Mouse (Mus musculus) forebrain, embryonic 12.5 days (tissue): ENCODE data around the gene Zbtb22. TPM values are rescaled to one million over a fixed set of nuclear protein-coding genes. Genes with fewer than 3 reads are reported as not detected.
"Not testable (repeated sequence)": the region's sequence is repeated elsewhere in the genome, so short reads cannot be mapped to it uniquely, and the experiment has no call there.

Experiments used
- ATAC-seq: fragments of 200-750 bp; cut with Nextera tagmentation; 2 replicates; pipeline ENCODE4 v1.8.0; 2017; ENCODE audit warnings: moderate TSS enrichment; ENCODE audit not compliant: low FRiP score
- H3K27ac ChIP-seq: fragments of 300-500 bp; sonication (generic); 2 replicates; pipeline ENCODE4 v1.5.1; 2016; ENCODE audit warnings: mild to moderate bottlenecking
- H3K27me3 ChIP-seq: fragments of 300-500 bp; sonication (generic); 2 replicates; pipeline ENCODE4 v1.6.1; 2016; ENCODE audit warnings: mild to moderate bottlenecking
- H3K36me3 ChIP-seq: fragments of 300-500 bp; sonication (generic); replicated peaks from 2 replicates; pipeline ENCODE4 v1.6.1; 2016; ENCODE audit warnings: mild to moderate bottlenecking
- H3K4me1 ChIP-seq: fragments of 300-500 bp; sonication (generic); 2 replicates; pipeline ENCODE4 v1.6.1; 2016
- H3K4me2 ChIP-seq: fragments of 300-500 bp; sonication (generic); 2 replicates; pipeline ENCODE4 v1.6.1; 2016; ENCODE audit warnings: mild to moderate bottlenecking, moderate library complexity
- H3K4me3 ChIP-seq: fragments of 300-500 bp; sonication (generic); replicated peaks from 2 replicates; pipeline ENCODE4 v1.5.1; 2016; ENCODE audit warnings: mild to moderate bottlenecking
- H3K9ac ChIP-seq: fragments of 300-500 bp; sonication (generic); 2 replicates; pipeline ENCODE4 v1.6.1; 2016; ENCODE audit warnings: mild to moderate bottlenecking
- H3K9me3 ChIP-seq: fragments of 300-500 bp; sonication (generic); 2 replicates; pipeline ENCODE4 v1.6.1; 2016
- WGBS: fragments of 180-500 bp; shearing (Covaris S2); methylation state at CpG from one replicate; pipeline ENCODE4 v1.1.7; 2016; 5-methylcytosine and 5-hydroxymethylcytosine counted together
- polyA plus RNA-seq: library from polyadenylated mRNA; unstranded; fragments of >200 nt; fragmentation: Nextera tagmentation; extraction: Ambion mirVana; gene quantifications from 2 replicates; pipeline ENCODE4 v1.2.1, GENCODE M21; 2016

Gene Zbtb22
- polyA plus RNA-seq, 1 experiment from 2014 or later: 23.5 TPM

DNA sequence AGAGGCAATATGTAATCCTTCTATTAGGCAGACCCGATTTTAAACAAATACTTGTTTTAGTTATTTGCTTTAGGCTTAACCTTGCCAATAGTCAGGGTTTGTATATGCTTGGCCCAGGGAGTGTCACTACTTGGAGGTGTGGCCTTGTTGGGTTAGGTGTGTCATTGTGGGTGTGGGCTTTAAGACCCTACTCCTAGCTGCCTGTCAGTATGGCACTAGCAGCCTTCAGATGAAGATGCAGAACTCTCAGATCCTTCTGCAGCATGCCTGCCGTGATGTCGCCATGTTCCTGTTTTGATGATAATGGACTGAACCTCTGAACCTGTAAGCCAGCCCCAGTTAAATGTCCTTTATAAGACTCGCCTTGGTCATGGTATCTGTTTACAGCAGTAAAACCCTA lies 22.7 kb upstream of the Zbtb22 start:
- not testable (repeated sequence) for H3K9me3 ChIP-seq, H3K36me3 ChIP-seq, H3K27ac ChIP-seq, H3K9ac ChIP-seq, H3K4me3 ChIP-seq, H3K4me2 ChIP-seq, H3K27me3 ChIP-seq, ATAC-seq
- 82% methylated on average over 4 of the region's 4 CpGs for WGBS
- H3K4me1 ChIP-seq: peaks cover 13% of the 10 kb centered on the region

DNA sequence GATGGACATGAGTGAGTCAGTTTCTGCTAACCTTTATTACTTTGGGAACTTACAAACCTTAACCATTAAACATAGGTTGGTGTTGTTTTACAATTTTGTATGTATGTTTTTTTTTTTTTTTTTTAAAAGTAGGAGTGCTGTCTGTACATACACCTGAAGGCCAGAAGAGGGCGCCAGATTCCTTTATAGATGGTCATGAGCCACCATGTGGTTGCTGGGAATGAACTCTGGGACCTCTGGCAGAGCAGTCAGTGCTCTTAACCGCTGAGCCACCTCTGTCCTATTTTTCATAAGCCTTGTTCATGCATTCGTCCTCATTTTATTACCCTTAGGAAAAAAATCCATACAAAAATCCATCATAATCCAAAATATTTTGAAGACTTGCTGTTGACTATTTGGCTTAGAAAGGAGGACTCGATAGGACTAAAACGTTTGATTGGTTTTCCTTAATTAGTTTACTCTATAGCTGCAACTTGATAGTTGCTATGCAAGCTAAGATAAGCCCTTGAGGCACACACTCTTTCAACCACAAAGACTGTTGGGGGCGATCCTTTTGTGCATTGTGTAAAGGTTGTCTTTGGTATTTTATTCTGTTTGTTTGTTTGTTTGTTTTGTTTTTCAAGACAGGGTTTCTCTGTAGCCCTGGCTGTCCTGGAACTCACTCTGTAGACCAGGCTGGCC lies 18.4 kb upstream of the Zbtb22 start:
- Histone ChIP-seq H3K27me3 (no peaks in the 10 kb centered on the region; the same call in 1 of the 2 replicates), H3K36me3 (no peaks in the 10 kb centered on the region), H3K4me2 (no peak overlapping the region), H3K9ac (no peak overlapping the region), H3K27ac (no peak overlapping the region), H3K4me3 (no peak overlapping the region), H3K9me3 (no peaks in the 10 kb centered on the region), H3K4me1 (no peaks in the 10 kb centered on the region)
- no peak for ATAC-seq
- 39% methylated on average over 6 of the region's 6 CpGs for WGBS

DNA sequence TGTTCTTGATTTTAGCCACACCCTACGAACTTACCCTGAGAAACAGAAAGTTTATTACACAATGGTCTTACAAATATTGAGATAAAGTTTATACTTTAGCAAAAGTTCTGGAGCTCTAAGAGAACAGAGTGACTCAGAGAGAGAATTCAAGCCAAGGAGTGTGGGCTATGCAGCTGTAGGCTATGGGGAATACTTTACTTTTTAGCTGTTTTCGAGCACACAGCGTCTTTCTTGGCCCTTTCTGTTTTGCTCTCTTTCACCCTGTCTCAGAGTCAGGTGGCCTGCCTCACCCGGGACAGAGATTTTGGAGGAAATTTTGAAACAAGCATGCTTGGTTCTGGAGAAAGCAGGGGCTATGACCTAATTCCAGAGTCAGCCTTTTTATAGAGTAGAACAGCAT lies 17.5 kb upstream of the Zbtb22 start:
- not testable (repeated sequence) for H3K9me3 ChIP-seq, H3K9ac ChIP-seq, H3K4me2 ChIP-seq, H3K27me3 ChIP-seq, H3K36me3 ChIP-seq, ATAC-seq, H3K4me1 ChIP-seq, H3K4me3 ChIP-seq, H3K27ac ChIP-seq
- 80% methylated on average over 4 of the region's 4 CpGs for WGBS

DNA sequence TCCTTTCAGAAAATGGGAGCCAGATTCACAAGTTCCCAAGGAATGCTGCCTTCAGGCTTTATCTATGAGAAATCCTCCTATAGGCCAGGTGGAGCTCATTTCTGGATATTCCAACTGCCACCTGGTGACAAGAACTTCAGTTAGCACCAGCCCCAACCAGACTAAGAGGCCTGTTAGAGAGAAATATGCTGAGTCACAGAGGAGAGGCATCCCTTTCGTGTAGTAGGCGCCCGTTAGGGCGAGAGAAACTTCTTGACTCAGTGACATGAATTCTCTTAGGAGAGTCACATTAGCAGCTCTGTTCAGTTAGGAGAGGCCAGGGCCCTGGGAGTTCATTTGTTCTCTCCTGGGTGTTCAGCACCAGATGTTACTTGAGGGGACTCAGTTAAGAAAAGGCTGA lies 16.1 kb upstream of the Zbtb22 start:
- H3K4me3 ChIP-seq: no peak overlapping the region
- H3K4me2 ChIP-seq: no peak overlapping the region
- H3K4me1 ChIP-seq: no peaks in the 10 kb centered on the region
- no peaks in the 10 kb centered on the region for H3K36me3 ChIP-seq
- no peaks in the 10 kb centered on the region for H3K9me3 ChIP-seq
- ATAC-seq: no peak
- WGBS: 86% methylated on average over 4 of the region's 4 CpGs
- H3K27ac ChIP-seq: no peak overlapping the region
- H3K27me3 ChIP-seq: no peaks in the 10 kb centered on the region; the same call in 1 of the 2 replicates
- H3K9ac ChIP-seq: no peak overlapping the region

DNA sequence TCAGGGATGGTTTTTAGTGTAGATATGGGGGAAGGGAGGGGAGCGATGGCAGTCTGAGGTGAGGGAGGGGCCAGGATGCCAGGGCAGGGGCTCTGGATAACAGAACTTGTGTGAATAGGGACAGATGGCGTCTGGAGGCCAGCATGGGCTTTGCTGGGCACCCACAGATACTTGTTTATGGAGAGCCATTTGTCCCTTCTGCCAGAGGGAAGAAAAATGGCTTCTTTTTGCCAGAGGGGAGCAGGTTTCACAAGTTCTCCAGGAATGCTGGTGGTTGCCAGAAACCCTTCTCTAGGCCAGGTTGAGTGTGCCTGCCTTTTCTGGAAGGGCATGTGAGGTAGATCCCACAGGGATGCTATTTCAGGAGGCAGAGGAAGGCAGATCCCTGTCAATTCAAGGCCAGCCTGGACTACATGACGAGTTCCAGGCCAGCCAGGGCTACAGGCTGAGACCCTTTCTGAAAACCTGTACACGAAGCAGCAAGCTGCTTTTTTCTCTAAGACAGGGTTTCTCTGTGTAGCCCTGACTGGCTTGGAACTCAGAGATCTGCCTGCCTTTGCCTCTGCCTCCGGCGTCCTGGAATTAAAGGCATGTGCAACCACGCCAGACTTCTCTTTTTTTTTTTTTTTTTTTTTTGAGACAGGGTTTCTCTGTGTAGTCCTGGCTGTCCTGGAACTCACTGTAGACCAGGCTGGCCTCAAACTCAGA lies 15.3 kb upstream of the Zbtb22 start:
- no peak for ATAC-seq
- Histone ChIP-seq H3K4me1 (no peaks in the 10 kb centered on the region), H3K27ac (no peak overlapping the region), H3K4me3 (no peak overlapping the region), H3K27me3 (no peaks in the 10 kb centered on the region), H3K36me3 (no peaks in the 10 kb centered on the region), H3K4me2 (no peak overlapping the region), H3K9me3 (no peaks in the 10 kb centered on the region), H3K9ac (0 out of 2 replicates have a peak overlapping the region, but pooled peaks have one; percentile 1)
- WGBS: 74% methylated on average over 7 of the region's 7 CpGs

DNA sequence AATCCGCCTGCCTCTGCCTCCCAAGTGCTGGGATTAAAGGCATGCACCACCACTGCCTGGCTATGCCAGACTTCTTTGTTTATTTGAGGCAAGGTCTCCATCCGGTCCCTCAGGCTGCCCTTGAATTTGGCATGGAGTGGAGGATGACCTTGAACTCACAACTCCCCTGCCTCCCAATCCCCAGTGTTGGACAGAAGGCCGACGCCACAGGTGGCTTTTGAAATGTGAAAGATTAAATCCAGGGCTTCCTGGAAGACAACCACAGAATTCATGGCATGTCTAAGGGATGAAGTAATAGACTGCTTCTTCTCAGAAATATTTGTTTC lies 14.8 kb upstream of the Zbtb22 start:
- no peak overlapping the region for H3K4me3 ChIP-seq
- H3K27me3 ChIP-seq: no peaks in the 10 kb centered on the region
- H3K9me3 ChIP-seq: no peaks in the 10 kb centered on the region
- no peak for ATAC-seq
- no peaks in the 10 kb centered on the region for H3K4me1 ChIP-seq
- no peak overlapping the region for H3K27ac ChIP-seq
- 89% methylated on average over 4 of the region's 4 CpGs for WGBS
- no peaks in the 10 kb centered on the region for H3K36me3 ChIP-seq
- H3K9ac ChIP-seq: no peak overlapping the region
- H3K4me2 ChIP-seq: no peak overlapping the region

DNA sequence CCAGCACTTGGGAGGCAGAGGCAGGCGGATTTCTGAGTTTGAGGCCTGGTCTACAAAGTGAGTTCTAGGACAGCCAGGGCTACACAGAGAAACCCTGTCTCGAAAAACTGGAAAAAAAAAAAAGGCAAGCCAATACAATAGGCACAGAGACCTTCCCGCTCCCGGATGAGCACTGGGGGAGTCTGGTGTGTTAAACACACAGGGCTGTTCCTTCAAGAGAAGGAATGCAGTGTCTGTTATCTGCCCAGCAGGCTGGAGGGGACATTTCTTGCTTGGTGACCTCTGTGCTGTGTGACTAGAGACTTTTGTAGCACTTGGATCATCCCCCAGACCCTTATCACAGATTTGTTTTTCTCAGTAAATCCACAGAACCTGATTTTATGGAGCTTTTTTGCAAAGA lies 14.1 kb upstream of the Zbtb22 start:
- Histone ChIP-seq H3K4me1 (no peaks in the 10 kb centered on the region), H3K9ac (no peak overlapping the region), H3K27ac (no peak overlapping the region), H3K27me3 (no peaks in the 10 kb centered on the region), H3K4me3 (no peak overlapping the region), H3K9me3 (no peaks in the 10 kb centered on the region), H3K4me2 (no peak overlapping the region), H3K36me3 (no peaks in the 10 kb centered on the region)
- no peak for ATAC-seq
- 78% methylated on average over 4 of the region's 4 CpGs for WGBS

DNA sequence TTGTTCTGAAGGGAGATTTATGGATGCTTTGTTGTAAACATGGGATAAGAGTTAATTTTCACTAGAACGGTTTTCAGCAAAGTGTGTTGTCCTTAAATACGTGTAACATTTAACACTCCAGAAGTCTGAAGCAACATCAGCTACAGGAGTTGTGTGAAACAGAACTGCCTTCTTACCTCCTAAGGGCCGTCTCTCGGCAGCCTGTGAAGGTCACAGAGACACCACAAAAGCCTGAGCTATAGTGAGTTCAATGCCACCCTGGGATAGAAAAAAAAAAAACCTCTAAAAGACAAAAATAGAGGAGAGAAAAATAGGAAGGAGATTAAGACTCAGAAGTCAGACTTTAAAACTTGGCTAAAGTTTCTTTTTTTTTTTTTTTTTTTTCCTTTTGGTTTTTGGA lies 13.6 kb upstream of the Zbtb22 start:
- Histone ChIP-seq H3K4me1 (no peaks in the 10 kb centered on the region), H3K4me3 (no peak overlapping the region), H3K4me2 (no peak overlapping the region), H3K9ac (no peak overlapping the region), H3K36me3 (no peaks in the 10 kb centered on the region), H3K9me3 (no peaks in the 10 kb centered on the region), H3K27ac (no peak overlapping the region), H3K27me3 (no peaks in the 10 kb centered on the region)
- whole genome bisulfite sequencing: 75% methylated on average over 4 of the region's 4 CpGs
- ATAC-seq: no peak

DNA sequence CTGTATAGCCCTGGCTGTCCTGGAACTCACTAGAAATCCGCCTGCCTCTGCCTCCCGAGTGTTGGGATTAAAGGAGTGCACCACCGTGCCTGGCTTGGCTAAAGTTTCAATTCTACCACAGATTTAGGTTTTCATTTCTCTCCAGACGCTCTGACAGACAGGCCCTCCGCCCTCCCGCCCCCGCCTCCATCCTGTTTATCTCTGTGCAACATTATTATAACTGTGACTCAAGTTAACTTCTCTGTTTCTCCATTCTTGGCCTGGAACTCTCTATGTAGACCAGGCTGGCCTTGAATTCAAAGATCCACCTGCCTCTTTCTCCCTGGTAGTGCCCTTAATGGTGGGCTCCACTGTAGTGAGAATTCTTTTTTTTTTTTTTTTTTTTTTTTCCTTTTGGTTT lies 13.2 kb upstream of the Zbtb22 start:
- no peak for ATAC-seq
- Histone ChIP-seq H3K9me3 (no peaks in the 10 kb centered on the region), H3K4me3 (no peak overlapping the region), H3K4me2 (no peak overlapping the region), H3K27ac (no peak overlapping the region), H3K4me1 (0 out of 2 replicates have a peak, but pooled peaks cover under 1% of the 10 kb centered on the region), H3K9ac (no peak overlapping the region), H3K36me3 (no peaks in the 10 kb centered on the region), H3K27me3 (no peaks in the 10 kb centered on the region)
- 90% methylated on average over 7 of the region's 7 CpGs for WGBS

DNA sequence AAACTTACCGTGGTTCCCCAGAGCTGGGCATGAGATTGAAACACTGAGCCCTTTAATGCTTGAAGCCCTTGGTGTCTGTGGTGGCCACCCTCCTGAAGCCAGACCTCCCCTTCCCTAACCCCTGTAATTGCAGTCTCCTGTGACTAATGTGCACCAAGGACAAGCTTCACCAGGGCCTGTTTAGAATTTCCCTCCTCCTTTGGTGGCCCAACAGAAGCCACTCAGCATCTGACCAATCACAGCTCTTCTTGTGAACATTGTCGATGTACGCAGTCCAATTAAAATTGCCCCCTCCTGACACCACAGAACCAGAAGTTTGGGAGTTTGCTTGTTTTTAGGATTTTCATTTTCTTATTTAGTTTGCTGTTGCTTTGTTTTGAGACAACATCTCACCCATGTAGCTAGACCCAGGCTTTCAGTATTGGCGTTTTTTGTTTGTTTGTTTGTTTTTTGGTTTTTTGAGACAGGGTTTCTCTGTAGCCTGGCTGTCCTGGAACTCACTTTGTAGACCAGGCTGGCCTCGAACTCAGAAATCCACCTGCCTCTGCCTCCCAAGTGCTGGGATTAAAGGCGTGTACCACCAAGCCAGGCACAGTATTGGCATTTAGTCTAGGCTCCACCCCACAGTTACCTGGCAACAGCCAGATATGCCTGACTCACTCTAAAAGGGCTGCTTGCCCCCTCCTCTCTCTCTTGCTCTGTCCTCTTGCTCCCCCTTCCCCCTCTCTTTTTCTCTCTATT lies 11.6 kb upstream of the Zbtb22 start:
- H3K9ac ChIP-seq, H3K4me2 ChIP-seq, H3K4me3 ChIP-seq, ATAC-seq, H3K36me3 ChIP-seq, H3K27ac ChIP-seq, H3K9me3 ChIP-seq, H3K27me3 ChIP-seq: not testable (repeated sequence)
- peaks cover 11% of the 10 kb centered on the region for H3K4me1 ChIP-seq
- WGBS: 81% methylated on average over 6 of the region's 6 CpGs

DNA sequence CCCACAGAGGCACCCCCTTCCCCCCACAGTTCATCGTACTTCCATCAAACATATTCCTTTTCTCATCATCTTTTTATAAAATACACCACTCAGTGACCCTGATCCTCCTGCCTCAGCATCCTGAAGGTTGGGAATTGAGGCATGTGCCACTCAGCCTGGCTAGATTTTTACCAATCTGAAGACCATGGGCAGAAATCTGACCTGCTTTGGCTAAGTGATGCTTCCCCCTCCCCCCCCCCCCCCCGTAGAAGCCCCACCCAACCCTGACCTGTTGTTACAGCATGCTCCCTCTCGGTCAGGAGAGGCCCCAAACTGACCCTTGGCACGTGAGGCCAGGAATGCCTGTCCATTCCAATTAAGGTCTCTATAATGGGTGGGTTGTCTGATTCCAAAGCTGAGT lies 10.9 kb upstream of the Zbtb22 start, which contains the start of gene Platr17:
Gene Platr17, plus strand, starts transcription at position 301 of the 400 bp plus-strand sequence.
- not testable (repeated sequence) for H3K4me2 ChIP-seq, H3K36me3 ChIP-seq, H3K9me3 ChIP-seq, H3K27me3 ChIP-seq, H3K4me3 ChIP-seq, ATAC-seq, H3K27ac ChIP-seq, H3K9ac ChIP-seq
- H3K4me1 ChIP-seq: peaks cover 12% of the 10 kb centered on the region
- 32% methylated on average over 3 of the region's 4 CpGs for WGBS

DNA sequence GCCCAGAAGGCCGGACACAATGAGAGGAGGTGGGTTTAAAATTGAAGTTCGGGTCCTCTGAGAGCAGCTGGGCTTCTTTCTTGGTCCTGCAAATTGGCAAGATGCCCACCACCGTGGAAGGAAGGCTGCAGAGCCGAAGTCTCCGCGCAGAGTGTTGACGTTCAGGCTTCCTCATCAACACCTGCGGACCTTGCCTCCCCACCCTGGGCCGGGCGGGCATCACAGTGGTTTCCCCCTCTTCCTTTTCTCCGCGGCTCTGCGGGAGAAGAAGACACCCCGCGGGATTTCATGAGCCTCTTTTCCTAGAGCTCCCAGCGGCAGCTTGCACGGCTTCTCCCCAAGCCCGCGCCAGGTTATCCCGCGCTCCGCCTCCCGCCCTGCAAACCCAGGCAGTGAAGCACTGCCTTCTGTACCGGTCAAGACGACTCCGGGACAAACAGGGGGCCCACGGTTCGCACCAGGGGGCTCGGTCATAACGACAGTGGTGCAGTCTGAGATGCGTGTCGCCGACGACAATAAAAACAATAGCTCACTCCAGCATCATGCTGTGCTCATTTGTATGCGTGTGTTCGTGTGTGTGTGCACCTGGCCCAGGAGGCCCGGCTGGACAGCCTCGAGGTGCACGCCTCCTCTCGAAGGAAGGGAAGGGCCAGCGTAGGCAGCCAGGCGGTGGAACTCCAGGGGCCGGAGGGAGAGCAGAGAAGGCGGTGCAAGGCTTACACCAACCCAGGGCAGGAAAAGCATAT lies 7.2 kb upstream of the Zbtb22 start:
- Histone ChIP-seq H3K36me3 (peaks cover 24% of the 10 kb centered on the region), H3K9ac (peak overlapping the region; percentile 87), H3K4me3 (peak overlapping the region; percentile 84), H3K27ac (peak overlapping the region; percentile 91), H3K4me2 (peak overlapping the region; percentile 99), H3K27me3 (no peaks in the 10 kb centered on the region), H3K4me1 (peaks cover 24% of the 10 kb centered on the region), H3K9me3 (no peaks in the 10 kb centered on the region)
- ATAC-seq: peak; percentile 67
- WGBS: under 1% methylated on average over 44 of the region's 44 CpGs
